Mouse (Mus musculus) ES-Bruce4 (cell line): ENCODE measurements around the gene Fgfrl1. TPM values are rescaled to one million over a fixed set of nuclear protein-coding genes. Genes with fewer than 3 reads are reported as not detected.

Experiments used
- H3K27ac ChIP-seq: 2 replicates; pipeline ENCODE4 v1.5.1; 2012; ENCODE audit warnings: low read length, inconsistent platforms; ENCODE audit not compliant: insufficient read depth
- H3K27me3 ChIP-seq: 2 replicates; pipeline ENCODE4 v1.6.1; 2012; ENCODE audit warnings: mild to moderate bottlenecking, low read length, inconsistent platforms; ENCODE audit not compliant: control insufficient read depth, poor library complexity, insufficient read depth, severe bottlenecking
- H3K36me3 ChIP-seq: 2 replicates; pipeline ENCODE4 v1.6.1; 2012; ENCODE audit warnings: inconsistent platforms, mild to moderate bottlenecking, low read length, moderate library complexity; ENCODE audit not compliant: control insufficient read depth, poor library complexity, insufficient read depth, severe bottlenecking
- H3K4me1 ChIP-seq: one replicate; pipeline ENCODE4 v1.8.1; 2011; ENCODE audit warnings: low read length; ENCODE audit not compliant: control insufficient read depth, insufficient read depth
- H3K4me3 ChIP-seq: 2 replicates; pipeline ENCODE4 v1.5.1; 2011; ENCODE audit warnings: low read depth, mild to moderate bottlenecking, low read length
- H3K9ac ChIP-seq: 2 replicates; pipeline ENCODE4 v1.6.1; 2012; ENCODE audit warnings: low read depth, mild to moderate bottlenecking, inconsistent platforms; ENCODE audit not compliant: poor library complexity, severe bottlenecking
- H3K9me3 ChIP-seq: replicated peaks from 2 replicates; pipeline ENCODE4 v1.6.1; 2012; ENCODE audit warnings: mild to moderate bottlenecking, low read length, inconsistent platforms; ENCODE audit not compliant: control insufficient read depth, poor library complexity, insufficient read depth, severe bottlenecking
- CTCF ChIP-seq: IDR thresholded peaks from one replicate; pipeline ENCODE4 v1.8.1; 2011; ENCODE audit warnings: low read depth, low read length
- EP300 ChIP-seq: IDR thresholded peaks from 2 replicates; pipeline ENCODE4 v1.6.1; 2011; ENCODE audit warnings: low read depth, low read length; ENCODE audit not compliant: insufficient read depth
- POLR2A ChIP-seq: IDR thresholded peaks from one replicate; pipeline ENCODE4 v1.8.1; 2011; ENCODE audit warnings: low read length; ENCODE audit not compliant: insufficient read depth
- polyA plus RNA-seq: library from polyadenylated mRNA; stranded (reverse); fragments of >200 nt; gene quantifications from 2 replicates; pipeline ENCODE4 v1.2.4, GENCODE M21; 2011; ENCODE audit warnings: low read depth; ENCODE audit not compliant: missing spikeins, insufficient read depth, insufficient read length

Fgfrl1 gene
- polyA plus RNA-seq, 1 experiment = 8.9 TPM

- TF ChIP-seq CTCF = no peak
- TF ChIP-seq EP300 = no peak
- TF ChIP-seq POLR2A = no peak
- no peaks in the 10 kb centered on the region for H3K27me3 ChIP-seq
- H3K4me1 ChIP-seq = no peaks in the 10 kb centered on the region
- no peaks in the 10 kb centered on the region for H3K36me3 ChIP-seq
- peak overlapping the region; percentile 35 for H3K9ac ChIP-seq
- peak overlapping the region; percentile 52 for H3K4me3 ChIP-seq
- no peaks in the 10 kb centered on the region for H3K9me3 ChIP-seq
- H3K27ac ChIP-seq = no peak overlapping the region
Measured at GRCm38 (mm10) chr5:108677605-108678295, 14.4 kb upstream of the Fgfrl1 start.

DNA sequence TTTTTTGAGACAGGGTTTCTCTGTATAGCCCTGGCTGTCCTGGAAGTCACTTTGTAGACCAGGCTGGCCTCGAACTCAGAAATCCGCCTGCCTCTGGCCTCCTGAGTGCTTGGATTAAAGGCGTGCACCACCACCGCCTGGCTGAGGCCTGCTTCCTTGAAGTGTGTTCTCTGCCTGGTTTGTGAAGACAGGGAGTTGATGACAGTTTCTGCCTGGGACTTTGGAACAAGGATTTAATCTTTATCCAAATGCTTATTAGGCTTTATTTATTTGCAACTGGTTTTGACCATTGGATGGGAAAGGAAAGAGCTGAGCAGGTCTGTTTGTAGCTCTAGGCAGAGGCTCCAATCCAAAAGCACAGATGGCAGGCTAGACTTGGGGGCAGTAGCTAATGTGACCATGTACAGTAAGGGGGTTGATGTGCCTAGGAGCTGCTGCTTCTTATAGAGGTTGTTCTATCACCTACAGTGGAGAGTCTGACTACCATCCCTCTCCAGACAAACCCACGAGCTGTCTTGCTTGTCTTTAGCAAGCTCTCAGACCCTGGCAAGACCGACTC is 13.8 kb upstream of the Fgfrl1 start:
- H3K4me1 ChIP-seq = no peaks in the 10 kb centered on the region
- no peaks in the 10 kb centered on the region for H3K9me3 ChIP-seq
- H3K27me3 ChIP-seq = no peaks in the 10 kb centered on the region
- H3K9ac ChIP-seq = peak overlapping the region; percentile 35; the same call in 1 of the 2 replicates
- H3K27ac ChIP-seq = no peak overlapping the region
- no peaks in the 10 kb centered on the region for H3K36me3 ChIP-seq
- no peak overlapping the region for H3K4me3 ChIP-seq
- no peak for TF ChIP-seq POLR2A
- no peak for TF ChIP-seq CTCF
- no peak for TF ChIP-seq EP300

- Histone ChIP-seq H3K36me3 (no peaks in the 10 kb centered on the region), H3K9me3 (no peaks in the 10 kb centered on the region), H3K27me3 (no peaks in the 10 kb centered on the region), H3K9ac (no peak overlapping the region), H3K4me1 (no peaks in the 10 kb centered on the region), H3K27ac (no peak overlapping the region), H3K4me3 (no peak overlapping the region)
- no peak for TF ChIP-seq EP300
- TF ChIP-seq CTCF = peak; percentile 59
Measured at GRCm38 (mm10) chr5:108679909-108680308, 12.3 kb upstream of the Fgfrl1 start.

- Histone ChIP-seq H3K36me3 (no peaks in the 10 kb centered on the region), H3K27ac (no peak overlapping the region), H3K27me3 (no peaks in the 10 kb centered on the region), H3K4me3 (no peak overlapping the region), H3K4me1 (no peaks in the 10 kb centered on the region), H3K9me3 (no peaks in the 10 kb centered on the region), H3K9ac (no peak overlapping the region)
- no peak for TF ChIP-seq POLR2A
- TF ChIP-seq EP300 = no peak
- no peak for TF ChIP-seq CTCF
Measured at GRCm38 (mm10) chr5:108680871-108681270, 11.3 kb upstream of the Fgfrl1 start.

GRCm38 (mm10) chr5:108689091-108689490 is 3.1 kb upstream of the Fgfrl1 start:
- Histone ChIP-seq H3K27ac (no peak overlapping the region), H3K9ac (no peak overlapping the region), H3K9me3 (no peaks in the 10 kb centered on the region), H3K4me3 (no peak overlapping the region), H3K4me1 (no peaks in the 10 kb centered on the region), H3K36me3 (no peaks in the 10 kb centered on the region), H3K27me3 (no peaks in the 10 kb centered on the region)
- TF ChIP-seq POLR2A (no peak), EP300 (no peak), CTCF (no peak)

DNA sequence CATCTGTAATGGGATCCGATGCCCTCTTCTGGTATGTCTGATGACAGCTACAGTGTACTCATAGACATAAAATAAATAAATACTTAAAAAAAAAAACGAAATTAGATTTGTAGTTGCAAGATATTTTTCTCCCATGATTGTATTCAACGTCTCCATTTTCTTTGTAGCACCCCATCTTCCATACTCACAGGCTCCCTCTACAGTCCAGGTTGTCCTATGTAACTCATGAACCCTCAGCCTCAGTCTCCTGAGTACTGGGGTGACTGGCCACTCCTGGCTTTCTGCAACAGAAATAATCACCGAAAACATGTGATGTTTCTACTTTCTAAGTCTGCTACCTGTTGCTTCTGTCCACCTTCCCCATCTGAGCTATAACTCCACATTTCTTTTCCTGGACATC is 1.0 kb upstream of the Fgfrl1 start:
- Histone ChIP-seq H3K4me3 (no peak overlapping the region), H3K36me3 (no peaks in the 10 kb centered on the region), H3K9ac (no peak overlapping the region), H3K9me3 (no peaks in the 10 kb centered on the region), H3K4me1 (no peaks in the 10 kb centered on the region), H3K27ac (no peak overlapping the region), H3K27me3 (no peaks in the 10 kb centered on the region)
- no peak for TF ChIP-seq EP300
